Mouse (Mus musculus): Measurements from ENCODE around the gene Ramp2. TPM values are rescaled to one million over a fixed set of nuclear protein-coding genes. Genes with fewer than 3 reads are reported as not detected.

The Ramp2 gene
- polyA plus RNA-seq, 1 experiment = 65.6 TPM

DNA sequence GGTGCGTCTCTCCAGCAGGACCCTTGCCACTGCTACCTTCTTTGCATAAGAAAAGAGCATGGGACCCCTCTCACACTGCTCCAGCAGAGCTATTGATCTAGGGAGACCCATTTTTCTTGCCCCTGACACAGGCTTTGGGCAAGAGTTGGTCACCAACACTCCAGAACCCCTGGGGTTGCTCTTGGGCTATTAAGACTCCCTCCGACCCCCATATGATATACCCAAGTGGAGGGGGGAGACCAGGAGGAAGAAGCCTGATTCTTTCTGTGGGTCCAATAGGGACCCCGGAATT lies 18.1 kb downstream of the Ramp2 start:
- no peak for DNase-seq (ENCODE audit: extremely low spot score in 1 of 2, low spot score in 1 of 2)

DNA sequence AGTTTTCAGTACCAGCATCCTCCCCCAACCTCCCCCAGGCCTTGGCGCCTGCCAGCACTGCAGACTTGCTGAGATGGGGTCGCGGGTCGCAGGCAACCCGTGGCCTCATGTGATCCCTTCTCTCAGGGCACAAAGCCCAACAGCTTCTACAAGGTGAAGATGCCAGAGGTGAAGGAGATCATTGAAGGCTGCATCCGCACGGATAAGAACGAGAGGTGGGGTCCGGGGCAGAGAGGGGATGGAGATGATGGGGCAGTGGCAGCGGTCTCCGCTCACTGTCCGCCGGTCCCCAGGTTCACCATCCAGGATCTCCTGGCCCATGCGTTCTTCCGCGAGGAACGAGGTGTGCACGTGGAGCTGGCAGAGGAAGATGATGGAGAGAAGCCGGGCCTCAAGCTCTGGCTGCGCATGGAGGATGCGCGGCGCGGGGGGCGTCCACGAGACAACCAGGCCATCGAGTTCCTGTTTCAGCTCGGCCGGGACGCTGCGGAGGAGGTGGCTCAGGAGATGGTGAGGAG lies 19.2 kb downstream of the Ramp2 start:
- DNase-seq (ENCODE audit: extremely low spot score in 1 of 2, low spot score in 1 of 2) = no peak

- no peak for DNase-seq (ENCODE audit: extremely low spot score in 1 of 2, low spot score in 1 of 2)
These were observed 20.1 kb downstream of the Ramp2 start for GRCm38 (mm10) chr11:101265906-101266305.

DNA sequence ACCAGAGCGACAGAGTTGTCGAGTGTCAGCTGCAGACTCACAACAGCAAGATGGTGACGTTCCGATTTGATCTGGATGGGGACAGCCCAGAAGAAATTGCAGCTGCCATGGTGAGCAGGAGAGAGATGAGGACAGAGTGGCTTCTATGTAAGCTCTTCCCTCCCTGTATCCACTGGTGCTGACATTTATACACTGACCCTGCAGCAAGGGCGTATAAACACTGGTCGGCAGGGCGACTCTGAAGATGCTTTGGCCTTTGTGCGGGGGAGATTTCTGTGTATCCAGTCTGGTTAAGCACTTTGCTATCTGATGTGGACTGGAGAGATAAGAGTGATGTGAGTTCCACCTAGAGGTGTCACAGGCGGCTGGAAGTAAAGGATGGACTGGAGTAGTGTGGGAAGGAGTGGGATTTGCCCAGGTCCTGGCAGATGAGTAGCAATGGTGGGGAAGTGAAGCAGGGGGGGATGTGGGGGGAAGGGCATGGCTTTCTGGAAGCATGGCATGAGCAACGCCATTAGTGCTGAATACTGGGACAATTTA lies 23.8 kb downstream of the Ramp2 start:
- no peak for DNase-seq (ENCODE audit: extremely low spot score in 1 of 2, low spot score in 1 of 2)

- no peak for DNase-seq (ENCODE audit: extremely low spot score in 1 of 2, low spot score in 1 of 2)
These were observed 26.6 kb downstream of the Ramp2 start for GRCm38 (mm10) chr11:101272446-101272845.

- DNase-seq (ENCODE audit: extremely low spot score in 1 of 2, low spot score in 1 of 2) = no peak
These were observed 29.5 kb downstream of the Ramp2 start for GRCm38 (mm10) chr11:101275309-101275708.

GRCm38 (mm10) chr11:101276319-101277070 lies 30.7 kb downstream of the Ramp2 start:
- DNase-seq (ENCODE audit: extremely low spot score in 1 of 2, low spot score in 1 of 2) = no peak

GRCm38 (mm10) chr11:101277381-101278222 lies 31.8 kb downstream of the Ramp2 start:
- peak in 1 of 2 experiments; percentile 56 for DNase-seq (ENCODE audit: extremely low spot score in 1 of 2, low spot score in 1 of 2)

GRCm38 (mm10) chr11:101278223-101279192 lies 32.7 kb downstream of the Ramp2 start, which contains the start of the genes Cntd1 and Coa3:
Cntd1 (plus strand) TSS chr11:101279012.
Coa3 (minus strand) TSS chr11:101279114.
- peak; percentile 79 to 90 for DNase-seq (ENCODE audit: extremely low spot score in 1 of 2, low spot score in 1 of 2)

DNA sequence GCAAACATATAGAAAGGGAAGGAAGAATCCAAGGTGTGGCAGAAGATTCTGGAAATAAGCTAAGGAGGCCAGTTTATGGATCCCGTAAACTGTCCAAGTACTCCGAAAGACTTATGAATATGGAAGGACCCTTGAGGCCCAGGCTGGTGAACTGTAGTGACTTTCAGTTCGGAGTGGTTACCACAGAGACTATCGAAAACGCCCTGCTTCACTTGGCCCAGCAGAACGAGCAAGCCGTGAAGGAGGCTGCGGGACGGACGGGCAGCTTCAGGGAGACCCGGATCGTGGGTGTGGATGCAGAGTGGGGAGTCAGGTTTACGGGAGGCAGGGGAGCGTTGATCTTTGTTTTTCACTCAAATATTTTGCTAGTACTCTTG lies 33.4 kb downstream of the Ramp2 start:
- DNase-seq (ENCODE audit: extremely low spot score in 1 of 2, low spot score in 1 of 2) = no peak

DNA sequence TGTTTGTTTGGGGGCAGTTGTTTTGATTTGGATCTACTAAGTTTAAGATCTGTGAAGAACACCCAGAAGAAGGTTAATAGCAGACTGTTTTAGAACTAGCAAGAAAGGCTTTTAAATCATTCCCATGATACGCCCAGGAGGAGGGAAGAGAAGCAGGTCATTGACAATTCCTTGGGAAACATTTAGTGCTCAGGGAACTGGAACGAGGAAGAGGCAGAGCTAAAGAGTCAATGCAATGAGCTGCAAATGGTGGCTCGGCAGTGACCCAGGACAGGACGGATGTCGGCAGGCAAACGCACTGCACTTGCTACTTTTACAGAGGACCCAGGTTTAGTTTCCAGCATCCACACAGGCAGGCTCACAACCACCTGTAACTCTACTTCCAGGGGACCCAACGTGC lies 35.0 kb downstream of the Ramp2 start:
- no peak for DNase-seq (ENCODE audit: extremely low spot score in 1 of 2, low spot score in 1 of 2)

DNA sequence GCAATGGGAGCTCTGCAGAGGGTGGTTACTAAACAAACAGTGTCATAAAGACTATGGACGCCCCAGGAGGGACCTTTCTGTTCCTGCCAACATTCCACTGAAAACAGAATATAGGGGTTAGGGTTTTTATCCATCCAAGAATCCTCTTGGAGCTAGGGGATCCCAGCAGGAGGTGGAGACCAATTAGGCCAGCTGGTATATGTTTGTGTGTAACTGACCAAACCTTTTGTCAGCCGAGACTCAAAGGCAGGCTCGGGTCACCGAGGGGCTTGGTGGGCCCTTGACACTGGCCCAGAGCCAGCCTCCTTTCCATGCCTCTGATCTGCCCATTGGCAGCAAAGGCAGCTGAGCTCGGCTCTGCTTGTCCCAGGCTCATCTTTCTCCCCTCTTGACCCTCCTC lies 37.1 kb downstream of the Ramp2 start:
- DNase-seq (ENCODE audit: extremely low spot score in 1 of 2, low spot score in 1 of 2) = no peak

DNA sequence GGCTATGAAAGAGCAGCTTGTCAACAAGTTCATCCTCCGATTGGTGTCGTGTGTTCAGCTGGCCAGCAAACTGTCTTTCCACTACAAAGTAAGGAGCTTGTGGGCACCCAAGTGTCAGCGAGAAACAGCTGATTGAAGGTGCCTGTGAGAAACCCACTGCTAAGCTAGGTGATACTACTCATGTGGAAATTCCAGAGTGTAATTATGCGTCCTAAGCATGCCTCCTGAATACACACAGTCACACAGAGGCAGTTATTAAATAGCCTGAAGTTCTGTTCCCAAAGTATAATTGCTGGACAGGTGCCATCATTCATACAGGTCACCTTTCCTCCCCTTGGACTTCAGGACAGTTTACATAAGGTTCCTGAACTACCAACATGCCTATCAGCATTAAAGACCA lies 38.0 kb downstream of the Ramp2 start:
- no peak for DNase-seq (ENCODE audit: extremely low spot score in 1 of 2, low spot score in 1 of 2)

GRCm38 (mm10) chr11:101287306-101287705 lies 41.5 kb downstream of the Ramp2 start:
- peak in 1 of 2 experiments; percentile 32 for DNase-seq (ENCODE audit: extremely low spot score in 1 of 2, low spot score in 1 of 2)

DNA sequence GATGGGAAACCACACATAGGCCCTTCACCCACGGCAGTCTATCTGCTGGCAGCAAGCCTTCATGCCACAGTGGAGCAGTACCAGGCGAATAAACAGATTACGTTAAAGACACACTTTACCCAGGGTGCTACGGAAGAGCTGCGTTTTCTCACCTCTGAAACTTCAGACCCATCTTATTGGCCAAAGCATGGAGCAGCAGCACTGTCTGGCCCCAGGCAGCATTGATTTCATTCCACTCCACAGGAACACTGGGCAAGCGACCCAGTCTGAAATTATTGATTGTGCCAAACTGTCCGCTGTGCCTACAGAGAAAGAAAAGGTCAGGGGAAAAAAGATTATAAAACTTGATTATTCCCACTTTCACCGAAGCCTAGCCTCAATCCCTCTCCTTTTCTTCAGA lies 45.4 kb downstream of the Ramp2 start:
- no peak for DNase-seq (ENCODE audit: extremely low spot score in 1 of 2, low spot score in 1 of 2)

- no peak for DNase-seq (ENCODE audit: extremely low spot score in 1 of 2, low spot score in 1 of 2)
These were observed 49.4 kb downstream of the Ramp2 start for GRCm38 (mm10) chr11:101295191-101295590.

GRCm38 (mm10) chr11:101300881-101301280 lies 55.1 kb downstream of the Ramp2 start:
- DNase-seq (ENCODE audit: extremely low spot score in 1 of 2, low spot score in 1 of 2) = no peak

DNA sequence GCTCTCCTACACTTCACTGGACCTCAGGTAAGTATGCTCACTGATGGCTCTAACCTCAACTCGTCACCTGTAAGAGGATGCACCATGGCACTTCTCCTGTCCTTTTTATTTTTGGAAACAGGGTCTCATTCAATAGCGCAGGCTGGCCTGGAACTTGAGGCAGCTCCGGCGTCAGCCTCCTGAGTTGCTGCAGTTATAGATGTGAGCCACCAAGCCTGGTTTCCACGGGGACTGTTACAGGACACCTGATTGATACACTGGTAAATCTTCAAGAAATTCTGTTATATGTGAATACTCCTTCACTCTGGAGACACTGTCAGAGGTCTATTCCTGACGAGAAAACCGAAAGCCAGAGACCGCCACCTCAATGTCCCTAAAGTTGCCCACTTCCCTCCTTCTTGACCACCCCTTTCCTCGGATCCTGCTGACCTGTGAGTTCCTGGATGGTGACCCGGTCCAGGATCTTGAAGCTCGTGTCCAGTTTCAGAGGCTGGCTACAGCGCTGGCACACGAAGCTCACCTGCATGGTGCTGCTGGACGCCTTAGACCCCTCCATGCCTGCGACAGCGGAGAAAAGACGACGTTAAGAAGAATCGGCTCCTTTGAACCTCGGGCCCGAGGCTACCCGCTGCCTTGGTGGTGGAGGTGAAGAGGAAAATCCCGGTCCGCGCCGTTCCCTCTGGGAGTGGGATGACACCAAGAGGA lies 55.6 kb downstream of the Ramp2 start:
- no peak for DNase-seq (ENCODE audit: extremely low spot score in 1 of 2, low spot score in 1 of 2)

- peak; percentile 91 to 99 for DNase-seq (ENCODE audit: extremely low spot score in 1 of 2, low spot score in 1 of 2)
These were observed 56.4 kb downstream of the Ramp2 start, which contains the start of gene Becn1 for GRCm38 (mm10) chr11:101302004-101302798. Becn1 (minus strand) TSS chr11:101302286.
